Comparison of ENCODE assay signal across 15 mouse cellular contexts in genomic region chr11:95926398-95926797, GRCm38 (mm10). TPM values are rescaled to one million over a fixed set of nuclear protein-coding genes. Genes with fewer than 3 reads are reported as not detected.
DNase-seq lines count a peak whose midpoint lies in the region; ATAC-seq and TF ChIP-seq lines count a peak whose summit lies in the region.
"Had no signal": no experiment of that assay in that cellular context is flagged by ENCODE, and none has a peak within 500 bp of the region (broad histone marks: within the 10 kb centered on the region; RNA-seq: fewer than 3 reads in every experiment).

No protein-coding gene starts in this region.

- no peak for TF ChIP-seq POLR2A in ES-Bruce4 (IDR thresholded peaks at IDR 0.05; ENCODE audit: insufficient read depth, low read length)

- peak; percentile 45 for TF ChIP-seq CTCF in liver, postnatal 0 days (IDR thresholded peaks at IDR 0.05; ENCODE audit: low read depth)
- TF ChIP-seq CTCF in ES-Bruce4 (IDR thresholded peaks at IDR 0.05; ENCODE audit: low read depth, low read length) (peak; percentile 45), Patski (IDR thresholded peaks at IDR 0.05) (peak; percentile 50)
- TF ChIP-seq CTCF in intestine, postnatal 0 days (IDR thresholded peaks at IDR 0.05; ENCODE audit: low read depth): peak; percentile 70

- no peaks in the 10 kb centered on the region for H3K4me1 ChIP-seq in liver, postnatal 0 days (ENCODE audit: insufficient read depth)
- no peaks in the 10 kb centered on the region for H3K4me1 ChIP-seq in ES-Bruce4 (ENCODE audit: control insufficient read depth, insufficient read depth, low read length)
- H3K4me1 ChIP-seq in intestine, postnatal 0 days (replicated peaks; ENCODE audit: control insufficient read depth, insufficient read depth, low read length): no peaks in the 10 kb centered on the region
- H3K4me1 ChIP-seq: forebrain, embryonic 13.5 days; heart, embryonic 12.5 days had no signal

- WGBS in liver, postnatal 0 days (ENCODE audit: insufficient replicate concordance): 68% methylated on average over 4 of the region's 4 CpGs
- WGBS in intestine, postnatal 0 days: 62% methylated on average over 4 of the region's 4 CpGs

- no peak overlapping the region for H3K4me2 ChIP-seq in liver, postnatal 0 days (ENCODE audit: low read depth, low read length)
- H3K4me2 ChIP-seq in intestine, postnatal 0 days (replicated peaks; ENCODE audit: low read depth): 0 out of 2 replicates have a peak overlapping the region, but pooled peaks have one; percentile 10
- H3K4me2 ChIP-seq: forebrain, embryonic 13.5 days; heart, embryonic 12.5 days had no signal

- no peak overlapping the region for H3K4me3 ChIP-seq in liver, postnatal 0 days (ENCODE audit: low read depth, low read length)
- H3K4me3 ChIP-seq in ES-Bruce4 (ENCODE audit: low read depth, low read length): no peak overlapping the region
- H3K4me3 ChIP-seq in intestine, postnatal 0 days (ENCODE audit: low read depth, low read length): no peak overlapping the region
- H3K4me3 ChIP-seq: forebrain, embryonic 13.5 days; heart, embryonic 12.5 days had no signal

- in situ Hi-C loops in Patski (cut with MboI; ENCODE audit: low pct_unique_long_range_greater_than_20kb): no loop called here

- no peak for TF ChIP-seq EP300 in liver, postnatal 0 days (IDR thresholded peaks at IDR 0.05; ENCODE audit: low read depth)
- no peak for TF ChIP-seq EP300 in ES-Bruce4 (IDR thresholded peaks at IDR 0.05; ENCODE audit: insufficient read depth, low read depth, low read length)

- DNase-seq in liver, postnatal 0 days: no peak
- no peak for DNase-seq in liver
- no peak for DNase-seq in Patski (ENCODE audit: low read depth, low spot score)
- DNase-seq in left cerebral cortex, adult 9 months (ENCODE audit: low spot score in 2 of 2): no peak
- DNase-seq: cerebellum, postnatal 14 days; kidney, adult 9 months; lung, adult 18-20 months; midbrain, embryonic 14.5 days had no signal

- H3K27me3 ChIP-seq in liver, postnatal 0 days (ENCODE audit: insufficient read depth, low read length): no peaks in the 10 kb centered on the region
- peaks cover 3% of the 10 kb centered on the region; the same call in 1 of the 2 replicates for H3K27me3 ChIP-seq in ES-Bruce4 (ENCODE audit: control insufficient read depth, insufficient read depth, low read length, poor library complexity, severe bottlenecking)
- H3K27me3 ChIP-seq in Patski: peaks cover 15% of the 10 kb centered on the region
- no peaks in the 10 kb centered on the region for H3K27me3 ChIP-seq in intestine, postnatal 0 days (replicated peaks; ENCODE audit: control insufficient read depth, insufficient read depth, low read length)

- no peaks in the 10 kb centered on the region for H3K36me3 ChIP-seq in liver, postnatal 0 days (replicated peaks; ENCODE audit: insufficient read depth, low read length)
- H3K36me3 ChIP-seq in ES-Bruce4 (ENCODE audit: control insufficient read depth, insufficient read depth, low read length, poor library complexity, severe bottlenecking): no peaks in the 10 kb centered on the region
- no peaks in the 10 kb centered on the region for H3K36me3 ChIP-seq in intestine, postnatal 0 days (ENCODE audit: control insufficient read depth, insufficient read depth)
- H3K36me3 ChIP-seq: heart, embryonic 12.5 days had no signal

- CTCF ChIA-PET in Patski (lab: Charles Lee): no interaction called here

- ATAC-seq in liver, postnatal 0 days: no peak
- ATAC-seq in Patski: no peak
- ATAC-seq in intestine, postnatal 0 days: peak; percentile 44
- no peak for ATAC-seq in CD4-positive, CD25-positive, alpha-beta regulatory T cell, adult 4 months
- ATAC-seq: forebrain, embryonic 13.5 days; hindbrain, embryonic 16.5 days had no signal

- peaks cover 7% of the 10 kb centered on the region; the same call in 1 of the 2 replicates for H3K9me3 ChIP-seq in liver, postnatal 0 days (ENCODE audit: low read length)
- peaks cover 6% of the 10 kb centered on the region; the same call in 1 of the 2 replicates for H3K9me3 ChIP-seq in ES-Bruce4 (replicated peaks; ENCODE audit: control insufficient read depth, insufficient read depth, low read length, poor library complexity, severe bottlenecking)
- H3K9me3 ChIP-seq in intestine, postnatal 0 days (ENCODE audit: control insufficient read depth): 0 out of 2 replicates have a peak, but pooled peaks cover 5% of the 10 kb centered on the region

- POLR2A ChIA-PET in Patski (lab: Charles Lee): no interaction called here

- H3K9ac ChIP-seq in liver, postnatal 0 days (replicated peaks): no peak overlapping the region
- H3K9ac ChIP-seq in ES-Bruce4 (ENCODE audit: low read depth, poor library complexity, severe bottlenecking): no peak overlapping the region
- H3K9ac ChIP-seq in intestine, postnatal 0 days (ENCODE audit: low read depth, low read length): no peak overlapping the region
- H3K9ac ChIP-seq: forebrain, embryonic 13.5 days; heart, embryonic 12.5 days had no signal

- H3K27ac ChIP-seq in liver, postnatal 0 days (ENCODE audit: low read depth): no peak overlapping the region
- no peak overlapping the region for H3K27ac ChIP-seq in ES-Bruce4 (ENCODE audit: insufficient read depth, low read length)
- H3K27ac ChIP-seq in intestine, postnatal 0 days (ENCODE audit: low read depth, low read length): peak overlapping the region; percentile 58; the same call in 1 of the 2 replicates
- H3K27ac ChIP-seq: forebrain, embryonic 13.5 days had no signal

RNA-seq across cellular contexts. Expression of gene B4galnt2, which starts 11.7 kb away (rescaled TPM):
- polyA plus RNA-seq in liver, postnatal 0 days (2015; fragmentation: Nextera tagmentation; extraction: Ambion mirVana): 0.14 and 0.18 TPM in 2 replicates
- polyA plus RNA-seq in ES-Bruce4 (2011; ENCODE audit: insufficient read depth, insufficient read length, low read depth, missing spikeins) (3.1 and 4.5 TPM in 2 replicates), Patski (2021) (0.21 TPM)
- polyA plus RNA-seq in intestine, postnatal 0 days (2015; fragmentation: Nextera tagmentation; extraction: Ambion mirVana): 18.2 and 21.1 TPM in 2 replicates
- polyA plus RNA-seq in CD4-positive, CD25-positive, alpha-beta regulatory T cell, adult 4 months (2017; shearing (Covaris generic)): under 1 TPM in 1 of 2 experiments, not detected in 1; 0.19 TPM
- polyA plus RNA-seq: forebrain, embryonic 13.5 days; hindbrain, embryonic 16.5 days; limb, embryonic 11.5 days; midbrain, embryonic 14.5 days had no signal
